Mouse (Mus musculus) cerebral cortex, adult 2 months (tissue): ENCODE results near the gene Mybph.

Experiments used
- WGBS: fragments of 180-500 bp; shearing (Covaris S2); methylation state at CpG from one replicate; pipeline ENCODE4 v1.1.7; 2018; 5-methylcytosine and 5-hydroxymethylcytosine counted together

Mybph gene

DNA sequence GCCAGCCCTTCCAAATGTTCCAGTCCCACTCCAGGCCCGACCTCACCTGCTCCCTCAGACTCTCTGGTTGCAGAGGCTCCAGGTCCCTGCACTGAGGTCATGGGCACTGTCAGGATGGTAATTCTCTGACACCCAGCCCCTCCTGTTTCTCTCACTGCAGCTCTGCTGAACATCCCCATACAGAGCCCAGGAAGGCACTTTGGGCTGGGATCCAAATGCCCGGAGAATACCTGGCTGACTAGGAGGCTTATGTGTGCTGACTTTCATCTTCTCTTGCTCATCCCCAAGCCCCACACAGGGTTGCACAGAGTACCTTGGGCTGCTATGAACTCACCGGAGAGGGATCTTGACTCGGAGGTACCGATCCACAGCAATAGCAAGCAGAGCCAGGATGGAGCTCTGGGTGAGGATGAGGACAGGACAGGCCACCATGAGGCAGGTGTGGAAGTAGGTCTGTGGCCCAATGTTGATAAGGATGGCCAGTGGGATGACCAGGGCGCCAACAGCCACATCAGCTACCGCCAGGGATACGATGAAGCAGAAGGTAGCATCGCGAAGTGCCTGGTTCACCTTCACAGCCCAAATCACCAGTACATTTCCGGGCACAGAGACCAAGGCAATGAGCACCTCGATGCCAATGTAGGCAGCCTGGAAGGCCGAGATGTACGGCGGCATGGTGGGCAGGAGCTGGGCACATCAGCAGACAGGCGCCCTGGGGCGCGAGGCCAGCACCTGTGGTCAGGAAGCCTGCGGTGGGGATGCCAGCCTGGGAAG, 40.6 kb downstream of the Mybph start:
- WGBS = 26% methylated on average over 19 of the region's 19 CpGs

DNA sequence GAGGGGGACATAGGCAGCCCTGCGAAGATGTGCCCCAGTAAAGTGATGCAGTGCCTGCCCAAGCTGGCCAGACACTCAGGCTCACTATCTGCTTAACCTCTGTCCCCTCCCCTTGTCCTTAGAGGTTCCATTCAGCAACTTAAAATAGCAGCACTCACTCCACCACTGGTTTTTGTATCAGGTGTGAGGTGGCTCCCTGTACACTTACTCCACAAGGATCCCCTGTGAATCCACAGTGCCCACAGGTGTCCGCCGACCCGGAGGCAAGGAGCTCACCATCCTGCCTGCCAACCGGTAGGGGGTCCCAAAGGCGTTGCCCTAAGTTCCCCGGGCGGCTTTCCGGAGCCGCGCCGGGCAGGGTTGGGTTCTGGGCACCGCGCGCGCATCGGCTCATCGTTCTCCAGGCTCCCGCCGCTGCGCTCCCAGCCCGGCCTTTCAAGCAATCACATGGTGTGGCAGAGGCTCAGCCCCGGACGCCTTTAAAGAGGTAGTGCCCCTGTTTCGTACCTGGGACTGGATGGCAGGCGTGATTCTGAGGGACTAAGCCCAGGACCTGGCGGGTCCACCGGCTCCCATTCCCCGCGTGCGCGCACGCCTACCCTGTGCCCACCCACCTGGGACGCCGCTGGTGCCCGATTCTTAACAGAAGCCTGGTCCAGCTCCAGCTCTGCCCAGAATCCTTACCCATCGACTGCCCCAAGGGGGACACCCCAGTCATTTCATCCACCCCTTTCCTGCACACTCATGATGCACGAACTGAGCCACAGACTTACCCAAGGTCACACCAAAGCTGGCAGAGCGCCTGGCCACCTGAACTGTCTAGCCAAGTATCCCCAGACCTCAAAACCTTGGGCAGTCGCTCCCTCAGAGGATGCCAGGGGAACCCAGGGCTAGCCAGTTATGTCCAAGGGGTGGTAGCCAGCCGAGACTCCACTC, 41.5 kb downstream of the Mybph start:
- 1% methylated on average over 41 of the region's 41 CpGs for WGBS

DNA sequence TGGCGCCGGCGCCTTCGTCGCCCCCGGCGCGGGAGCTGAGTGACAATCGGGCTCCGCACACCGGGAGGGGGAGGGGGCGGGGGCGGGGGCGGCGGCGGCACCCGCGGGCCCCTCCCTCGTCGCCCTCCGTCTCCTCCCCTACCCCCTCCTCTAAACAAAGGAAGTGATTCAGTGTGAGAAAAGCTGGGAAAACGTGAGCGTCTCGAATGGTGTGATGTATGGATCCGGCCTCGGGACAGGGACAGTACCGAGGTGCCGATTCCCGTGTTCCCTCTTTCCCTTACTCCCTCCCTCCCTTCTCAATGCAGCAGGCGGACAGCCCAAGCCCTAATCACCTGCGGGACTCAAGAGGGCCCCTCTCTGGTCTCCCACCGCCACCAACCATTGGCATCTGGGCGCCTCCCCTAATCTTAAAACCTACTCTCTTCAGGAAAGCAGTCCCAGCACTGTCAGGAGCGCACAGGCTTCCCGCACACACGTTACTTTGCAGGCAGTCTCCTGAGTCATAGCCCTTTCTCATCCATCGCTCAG, 42.2 kb downstream of the Mybph start, which contains the start of gene Adora1:
Adora1 (minus strand) TSS at position 41 of the 531 bp plus-strand sequence.
- 2% methylated on average over 28 of the region's 37 CpGs for WGBS

DNA sequence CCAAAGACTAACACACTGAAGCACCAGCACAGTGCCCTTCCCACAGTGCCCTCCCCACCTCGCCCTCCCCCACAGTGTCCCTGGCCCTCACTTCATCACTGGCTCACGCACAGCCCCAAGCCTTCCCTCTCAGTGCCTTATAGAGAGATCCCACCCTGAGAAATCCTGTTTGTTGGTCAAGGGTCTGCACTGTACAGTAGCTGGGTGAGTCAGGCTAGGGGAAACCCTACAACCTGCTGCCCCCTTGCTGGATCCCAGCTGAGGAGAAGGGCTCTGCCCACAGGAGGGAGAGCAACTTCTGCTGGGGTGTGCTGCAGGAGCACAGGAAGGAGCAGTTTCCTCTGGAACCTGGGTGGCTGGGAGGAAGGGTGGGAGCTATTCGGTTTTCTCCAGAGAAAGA, 42.9 kb downstream of the Mybph start:
- 49% methylated on average over 3 of the region's 3 CpGs for WGBS

DNA sequence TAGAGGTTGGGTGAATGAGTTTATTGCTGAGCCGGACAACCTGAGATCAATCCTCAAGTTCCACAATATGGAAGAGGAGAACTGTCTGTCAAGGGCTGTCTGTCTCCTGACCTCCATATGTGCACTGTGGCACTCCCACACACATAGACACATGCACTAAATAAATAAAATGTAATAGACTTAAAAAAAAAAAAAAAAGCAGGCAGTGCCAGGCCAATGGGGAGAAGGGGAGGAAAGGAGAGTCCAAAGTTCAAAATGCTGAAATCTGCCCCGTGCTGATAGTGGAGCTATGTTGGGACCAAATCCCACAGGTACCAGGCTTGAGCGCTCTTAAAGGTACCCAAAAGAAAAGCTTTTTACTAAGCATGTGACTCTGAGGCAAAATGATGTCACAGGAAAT, 44.2 kb downstream of the Mybph start:
- 96% methylated on average over 3 of the region's 3 CpGs for WGBS

DNA sequence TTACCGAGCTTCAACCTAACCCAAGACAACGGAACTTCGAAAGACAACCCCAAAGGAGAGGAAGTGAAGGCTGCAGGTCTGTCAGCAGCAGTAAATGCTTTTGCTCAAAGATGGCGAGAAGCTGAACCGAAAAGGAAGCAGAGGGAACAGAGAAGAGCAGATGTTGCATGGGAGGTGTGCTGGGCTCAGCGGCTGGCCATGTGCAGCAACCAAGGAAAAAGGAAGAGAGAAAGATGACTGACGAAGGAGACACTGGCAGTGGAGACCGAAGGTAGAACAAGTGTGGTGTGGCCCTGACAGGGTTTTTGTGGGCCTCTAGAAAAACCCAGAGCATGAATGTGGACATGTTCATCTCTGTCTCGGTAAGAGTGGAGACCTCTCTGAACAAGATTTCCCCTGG, 47.5 kb downstream of the Mybph start:
- WGBS = 51% methylated on average over 9 of the region's 9 CpGs

DNA sequence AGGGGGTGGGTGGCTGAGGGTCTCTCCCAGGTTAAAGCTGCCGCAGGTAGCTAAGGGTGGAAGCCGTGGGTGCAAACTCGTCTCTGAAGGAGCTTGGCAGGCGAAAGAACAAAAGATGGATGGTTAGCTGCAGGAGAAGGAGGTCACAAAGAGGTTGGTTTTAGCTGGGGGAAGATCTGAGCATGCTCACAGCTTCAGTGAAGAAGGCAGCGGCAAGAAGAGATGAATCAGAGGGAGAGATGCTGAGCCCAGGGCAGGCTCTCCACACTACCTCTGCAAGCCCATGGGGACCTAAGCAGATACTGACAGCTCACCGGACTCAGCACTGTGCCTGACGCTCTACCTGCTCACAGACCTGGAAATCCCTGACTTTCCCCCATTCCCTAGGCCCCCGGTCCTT, 48.0 kb downstream of the Mybph start:
- 69% methylated on average over 8 of the region's 8 CpGs for WGBS

DNA sequence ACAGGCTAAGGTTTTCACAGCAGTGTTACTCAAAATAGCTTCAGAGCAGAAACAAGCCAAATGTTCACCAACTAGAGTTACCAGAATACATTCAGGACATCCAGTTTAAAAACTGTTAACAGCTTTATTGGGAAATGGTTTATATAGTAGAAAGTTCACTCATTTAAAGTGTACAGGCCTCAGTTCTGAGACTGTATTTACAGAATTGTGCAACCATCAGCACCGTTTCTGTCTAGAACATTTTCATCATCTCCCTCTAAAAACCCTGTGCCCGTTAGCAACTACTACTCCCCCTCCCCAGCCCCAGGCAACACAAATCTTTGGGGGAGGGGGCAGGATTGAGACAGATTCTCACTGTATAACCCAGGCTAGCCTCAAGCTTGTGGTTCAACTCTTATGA, 49.0 kb downstream of the Mybph start:
- WGBS = 57% methylated on average over 2 of the region's 2 CpGs

DNA sequence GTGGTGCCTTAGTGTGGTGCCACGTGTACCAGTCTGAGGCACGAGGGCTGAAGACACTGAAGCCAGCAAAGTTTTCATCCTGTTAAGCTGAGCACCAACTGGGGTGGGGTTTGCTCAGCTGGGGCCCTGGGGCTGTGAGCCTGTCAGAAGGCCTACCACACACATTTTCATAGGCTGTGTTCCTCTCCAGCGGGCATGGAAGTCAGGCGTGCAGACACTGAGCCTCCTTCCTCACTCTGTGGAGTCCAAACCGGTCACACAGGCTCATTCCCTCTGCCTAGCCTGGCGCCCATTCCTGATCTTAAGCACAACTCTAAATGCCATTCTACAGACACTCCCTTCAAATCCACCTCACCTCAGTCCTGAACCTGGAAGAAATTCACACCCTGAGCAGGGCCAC, 50.3 kb downstream of the Mybph start:
- WGBS = 86% methylated on average over 6 of the region's 6 CpGs

DNA sequence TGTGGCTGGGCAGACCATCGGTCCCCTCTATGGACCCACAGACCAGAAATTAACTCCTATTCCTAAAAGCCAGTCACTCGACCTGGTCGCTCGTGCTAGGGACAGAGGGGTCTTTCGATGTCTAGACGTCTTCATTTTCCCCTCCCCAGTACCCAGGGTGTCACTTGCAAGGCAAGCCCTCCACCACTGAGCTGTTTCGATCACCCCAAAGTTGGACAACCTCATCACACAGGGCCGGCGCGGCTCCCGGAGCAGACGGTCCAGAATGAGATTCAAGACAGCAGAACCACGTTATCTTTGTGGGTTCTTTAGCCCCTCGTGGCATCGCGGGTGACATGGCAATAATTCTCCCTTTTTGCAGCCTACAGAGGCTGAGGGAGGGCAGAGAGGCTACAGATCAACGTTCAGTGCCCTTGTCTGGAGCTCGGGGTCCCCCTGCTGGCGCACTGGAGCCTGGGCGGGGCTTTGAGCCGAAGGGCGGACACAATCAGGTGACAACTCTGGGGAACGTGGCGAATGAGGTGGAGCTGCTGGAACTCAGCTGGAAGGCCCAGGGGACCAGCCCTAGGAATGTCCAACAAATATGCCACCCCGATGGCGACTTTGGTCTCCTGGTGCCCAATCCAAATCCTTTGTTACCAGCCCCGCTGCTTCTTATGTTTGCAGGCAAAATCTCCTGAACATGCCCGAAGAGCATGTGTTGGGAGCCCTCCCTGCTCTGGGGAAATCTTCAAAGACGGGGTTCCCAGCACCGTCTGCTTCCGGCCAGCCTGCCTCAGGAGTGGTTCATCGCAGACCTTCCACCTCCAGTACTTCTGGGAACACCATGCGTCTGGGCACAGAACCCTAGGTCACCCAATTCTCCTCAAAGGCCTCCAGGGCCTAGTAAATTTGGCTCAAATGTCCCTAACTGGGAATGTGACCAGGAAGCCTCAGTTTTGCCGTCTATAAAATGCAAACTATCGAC, 51.0 kb downstream of the Mybph start:
- WGBS = 23% methylated on average over 35 of the region's 35 CpGs

DNA sequence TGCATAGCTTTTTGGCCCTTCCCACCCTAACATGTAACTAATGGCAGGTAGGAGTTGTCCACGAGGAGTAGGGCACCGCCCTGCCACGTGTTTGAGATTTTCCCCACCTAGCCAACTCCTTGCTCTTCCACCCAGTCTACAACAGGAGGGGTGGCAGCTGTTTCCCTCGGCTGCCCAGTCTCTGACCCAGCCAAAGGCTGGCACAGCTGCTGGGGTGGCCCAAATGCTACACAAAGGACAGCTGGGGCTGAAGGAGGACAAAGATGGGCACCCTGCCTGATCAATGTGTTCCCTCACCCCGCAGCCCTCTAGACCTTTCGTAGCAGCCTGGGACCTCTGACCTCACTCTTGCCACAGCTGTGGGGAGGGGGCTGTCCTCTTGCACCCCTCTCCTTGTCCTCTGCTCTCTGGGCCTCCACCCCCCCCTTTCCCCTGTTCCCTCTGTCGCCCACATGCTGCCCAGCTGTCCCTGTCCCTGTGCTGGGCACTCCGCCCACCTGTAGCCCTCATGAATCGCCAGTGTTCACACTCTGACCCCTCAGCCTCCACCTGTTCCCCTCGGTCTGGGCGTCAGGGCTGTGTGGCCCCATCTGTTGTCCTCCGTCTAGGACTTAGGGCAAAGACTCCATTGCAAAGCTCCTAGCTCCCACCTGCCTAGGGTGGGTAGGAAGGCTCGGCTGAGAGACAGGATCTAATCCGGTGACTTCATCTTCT, 51.9 kb downstream of the Mybph start:
- WGBS = 70% methylated on average over 14 of the region's 14 CpGs

DNA sequence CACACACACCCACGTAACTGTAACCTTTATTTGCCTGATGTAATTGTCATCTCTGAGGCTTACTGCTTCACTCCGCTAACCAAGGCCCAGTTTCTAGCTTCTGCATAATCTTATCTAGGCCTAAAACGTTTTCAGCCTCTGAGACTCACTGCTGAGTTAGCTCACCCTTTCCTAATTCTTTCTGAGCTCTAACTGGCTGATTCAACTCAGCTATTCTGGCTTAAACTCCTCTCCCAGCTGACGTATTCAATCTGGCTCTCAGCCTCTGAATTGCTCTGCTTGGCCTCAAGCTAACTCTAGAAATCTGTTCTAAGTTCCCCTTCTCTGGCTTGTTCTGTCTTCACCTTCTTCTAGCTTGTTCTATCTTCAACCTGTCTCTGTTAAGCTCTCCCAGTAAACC, 53.3 kb downstream of the Mybph start:
- WGBS = 44% methylated on average over 4 of the region's 4 CpGs

DNA sequence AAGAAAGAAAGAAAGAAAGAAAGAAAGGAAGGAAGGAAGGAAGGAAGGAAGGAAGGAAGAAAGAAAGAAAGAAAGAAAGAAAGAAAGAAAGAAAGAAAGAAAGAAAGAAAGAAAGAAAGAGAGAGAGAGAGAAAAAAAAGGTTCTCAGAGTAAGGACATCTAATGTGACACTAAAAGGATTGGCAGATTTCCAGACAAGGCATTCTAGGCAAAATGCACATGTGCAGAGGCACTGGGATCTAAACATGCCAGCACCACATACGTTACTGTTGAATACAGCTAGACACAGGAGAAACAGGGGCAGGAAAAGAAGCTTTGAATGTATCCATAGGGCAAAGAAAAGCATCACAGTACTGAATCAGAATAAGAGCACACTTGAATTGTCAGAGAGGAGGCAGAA, 56.4 kb downstream of the Mybph start:
- 80% methylated on average over 1 of the region's 1 CpGs for WGBS
